Mouse (Mus musculus): ENCODE measurements at regions not wholly inside any gene's neighbourhood (a gene's known extent, or its start where the extent isn't known, plus 50 kb on each side); places are given as distances from the start of the nearest gene placed in this dataset.

- no peak for TF ChIP-seq POLR2A (IDR thresholded peaks at IDR 0.05; ENCODE audit: low read depth, low read length)
- TF ChIP-seq CTCF (IDR thresholded peaks at IDR 0.05; ENCODE audit: extremely low read depth, insufficient read length, insufficient replicate concordance, low read depth, low read length) = no peak
Observed at GRCm38 (mm10) chr9:88065777-88066176, 261.2 kb upstream of the Nt5e start.

Measured in small intestine, adult 2 months (tissue).